Mouse (Mus musculus): ENCODE measurements at regions not wholly inside any gene's neighbourhood (a gene's known extent, or its start where the extent isn't known, plus 50 kb on each side); places are given as distances from the start of the nearest gene placed in this dataset.

GRCm38 (mm10) chr9:50395543-50395942 is 50.8 kb upstream of the Rpl10-ps3 start:
- TF ChIP-seq CTCF (conservative IDR thresholded peaks at IDR 0.05): no peak
- H3K27ac ChIP-seq: no peak overlapping the region
- DNase-seq (ENCODE audit: low spot score in 2 of 2): no peak
- H3K4me3 ChIP-seq: no peak overlapping the region

- no peak for TF ChIP-seq CTCF (conservative IDR thresholded peaks at IDR 0.05)
- no peak overlapping the region for H3K4me3 ChIP-seq
- H3K27ac ChIP-seq: no peak overlapping the region
- no peak for DNase-seq (ENCODE audit: low spot score in 2 of 2)
Observed at GRCm38 (mm10) chr9:50396051-50396450, 51.3 kb upstream of the Rpl10-ps3 start.

- no peak for DNase-seq (ENCODE audit: low spot score in 2 of 2)
- no peak overlapping the region for H3K4me3 ChIP-seq
- no peak overlapping the region for H3K27ac ChIP-seq
- TF ChIP-seq CTCF (conservative IDR thresholded peaks at IDR 0.05): no peak
Observed at GRCm38 (mm10) chr9:50408396-50408795, 63.6 kb upstream of the Rpl10-ps3 start.

GRCm38 (mm10) chr9:50408845-50409244 is 64.1 kb upstream of the Rpl10-ps3 start:
- no peak overlapping the region for H3K4me3 ChIP-seq
- no peak for TF ChIP-seq CTCF (conservative IDR thresholded peaks at IDR 0.05)
- no peak overlapping the region for H3K27ac ChIP-seq
- no peak for DNase-seq (ENCODE audit: low spot score in 2 of 2)

- H3K27ac ChIP-seq: no peak overlapping the region
- TF ChIP-seq CTCF (conservative IDR thresholded peaks at IDR 0.05): no peak
- DNase-seq (ENCODE audit: low spot score in 2 of 2): no peak
- no peak overlapping the region for H3K4me3 ChIP-seq
Observed at GRCm38 (mm10) chr9:50412986-50413385, 68.2 kb upstream of the Rpl10-ps3 start.

GRCm38 (mm10) chr9:50413514-50414335 is 69.0 kb upstream of the Rpl10-ps3 start:
- TF ChIP-seq CTCF (conservative IDR thresholded peaks at IDR 0.05): no peak
- DNase-seq (ENCODE audit: low spot score in 2 of 2): no peak
- Histone ChIP-seq H3K4me3 (no peak overlapping the region), H3K27ac (no peak overlapping the region)

- Histone ChIP-seq H3K27ac (no peak overlapping the region), H3K4me3 (no peak overlapping the region)
- no peak for TF ChIP-seq CTCF (conservative IDR thresholded peaks at IDR 0.05)
- no peak for DNase-seq (ENCODE audit: low spot score in 2 of 2)
Observed at GRCm38 (mm10) chr9:50414796-50415340, 70.1 kb upstream of the Rpl10-ps3 start.

GRCm38 (mm10) chr9:50416677-50417076 is 71.9 kb upstream of the Rpl10-ps3 start:
- Histone ChIP-seq H3K4me3 (no peak overlapping the region), H3K27ac (no peak overlapping the region)
- no peak for DNase-seq (ENCODE audit: low spot score in 2 of 2)
- no peak for TF ChIP-seq CTCF (conservative IDR thresholded peaks at IDR 0.05)

GRCm38 (mm10) chr9:50421061-50421460 is 73.3 kb upstream of the Plet1 start:
- TF ChIP-seq CTCF (conservative IDR thresholded peaks at IDR 0.05): peak; percentile 73
- DNase-seq (ENCODE audit: low spot score in 2 of 2): peak in 1 of 2 experiments; percentile 27
- Histone ChIP-seq H3K27ac (no peak overlapping the region), H3K4me3 (no peak overlapping the region)

- no peak for TF ChIP-seq CTCF (conservative IDR thresholded peaks at IDR 0.05)
- no peak overlapping the region for H3K4me3 ChIP-seq
- H3K27ac ChIP-seq: 0 out of 2 replicates have a peak overlapping the region, but pooled peaks have one; percentile 14
- peak; percentile 22 to 62 for DNase-seq (ENCODE audit: low spot score in 2 of 2)
Observed at GRCm38 (mm10) chr9:50421572-50422285, 72.6 kb upstream of the Plet1 start.

- DNase-seq (ENCODE audit: low spot score in 2 of 2): no peak
- peak; percentile 60 for TF ChIP-seq CTCF (conservative IDR thresholded peaks at IDR 0.05)
- no peak overlapping the region for H3K4me3 ChIP-seq
- no peak overlapping the region for H3K27ac ChIP-seq
Observed at GRCm38 (mm10) chr9:50425866-50426495, 68.3 kb upstream of the Plet1 start.

GRCm38 (mm10) chr9:50430147-50430546 is 64.2 kb upstream of the Plet1 start:
- TF ChIP-seq CTCF (conservative IDR thresholded peaks at IDR 0.05): no peak
- no peak for DNase-seq (ENCODE audit: low spot score in 2 of 2)
- Histone ChIP-seq H3K27ac (no peak overlapping the region), H3K4me3 (no peak overlapping the region)

GRCm38 (mm10) chr9:50433525-50433924 is 60.8 kb upstream of the Plet1 start:
- Histone ChIP-seq H3K4me3 (no peak overlapping the region), H3K27ac (no peak overlapping the region)
- no peak for TF ChIP-seq CTCF (conservative IDR thresholded peaks at IDR 0.05)
- DNase-seq (ENCODE audit: low spot score in 2 of 2): no peak

Measured in layer of hippocampus, adult 2 months (tissue).